11 mouse cellular contexts compared by ENCODE assay signal in genomic region chr4:82497141-82497566, GRCm38 (mm10).
A peak's percentile ranks its signal among the peaks of the same experiment; 100 is the strongest.
DNase-seq lines count a peak whose midpoint lies in the region; ATAC-seq lines count a peak whose summit lies in the region.
"Had no signal": no experiment of that assay in that cellular context is flagged by ENCODE, and none has a peak within 500 bp of the region (broad histone marks: within the 10 kb centered on the region; RNA-seq: fewer than 3 reads in every experiment).

No protein-coding gene starts in this region.

- peak overlapping the region; percentile 47 for H3K9ac ChIP-seq in hindbrain, embryonic 15.5 days
- no peak overlapping the region for H3K9ac ChIP-seq in hindbrain, embryonic 11.5 days (ENCODE audit: low read depth, low read length)
- peak overlapping the region; percentile 53 for H3K9ac ChIP-seq in lung, embryonic 16.5 days (ENCODE audit: low read length)
- H3K9ac ChIP-seq: liver, postnatal 0 days had no signal

- peak overlapping the region; percentile 58 for H3K4me3 ChIP-seq in hindbrain, embryonic 15.5 days
- no peak overlapping the region for H3K4me3 ChIP-seq in hindbrain, embryonic 11.5 days (ENCODE audit: low read depth, low read length)
- H3K4me3 ChIP-seq in lung, embryonic 16.5 days (ENCODE audit: low read length): peak overlapping the region; percentile 31
- H3K4me3 ChIP-seq: erythroblast, embryonic 14.5 days had no signal

- H3K27me3 ChIP-seq in hindbrain, embryonic 15.5 days: no peaks in the 10 kb centered on the region
- H3K27me3 ChIP-seq in hindbrain, embryonic 11.5 days (ENCODE audit: control insufficient read depth, insufficient read depth, low read length): no peaks in the 10 kb centered on the region; the same call in 1 of the 2 replicates
- H3K27me3 ChIP-seq in lung, embryonic 16.5 days (ENCODE audit: control insufficient read depth, insufficient read depth, low read depth, low read length): no peaks in the 10 kb centered on the region

- H3K27ac ChIP-seq in hindbrain, embryonic 15.5 days (replicated peaks): peak overlapping the region; percentile 83
- no peak overlapping the region for H3K27ac ChIP-seq in hindbrain, embryonic 11.5 days (ENCODE audit: low read depth, low read length)
- H3K27ac ChIP-seq in lung, embryonic 16.5 days (ENCODE audit: low read length): peak overlapping the region; percentile 23

- 68% methylated on average over 8 of the region's 8 CpGs for WGBS in hindbrain, embryonic 15.5 days
- 92% methylated on average over 8 of the region's 8 CpGs for WGBS in hindbrain, embryonic 11.5 days
- WGBS in lung, embryonic 16.5 days: 29% methylated on average over 8 of the region's 8 CpGs

- peak; percentile 65 for DNase-seq in cerebellum, adult 11-12 months
- DNase-seq in cerebellum, adult 8-10 months: no peak
- DNase-seq in hindbrain, embryonic 11.5 days (ENCODE audit: low spot score): no peak
- peak; percentile 67 to 71 for DNase-seq in cerebellum, postnatal 25 days
- DNase-seq in right cerebral cortex, postnatal 10 days (ENCODE audit: low spot score in 2 of 2): no peak
- no peak for DNase-seq in ovary, adult 18-20 months (ENCODE audit: low spot score)
- DNase-seq: adrenal gland, postnatal 25 days; liver, postnatal 0 days had no signal

- no peaks in the 10 kb centered on the region for H3K36me3 ChIP-seq in hindbrain, embryonic 15.5 days
- peaks cover 6% of the 10 kb centered on the region for H3K36me3 ChIP-seq in hindbrain, embryonic 11.5 days (ENCODE audit: control insufficient read depth, insufficient read depth, low read length)
- peaks cover 8% of the 10 kb centered on the region; the same call in 1 of the 2 replicates for H3K36me3 ChIP-seq in lung, embryonic 16.5 days (ENCODE audit: control insufficient read depth, insufficient read depth, low read length)

- peaks cover 26% of the 10 kb centered on the region for H3K4me1 ChIP-seq in hindbrain, embryonic 15.5 days (replicated peaks)
- no peaks in the 10 kb centered on the region for H3K4me1 ChIP-seq in hindbrain, embryonic 11.5 days (replicated peaks; ENCODE audit: control insufficient read depth, insufficient read depth, low read length)
- H3K4me1 ChIP-seq in lung, embryonic 16.5 days (replicated peaks; ENCODE audit: control insufficient read depth, insufficient read depth, low read length): peaks cover 43% of the 10 kb centered on the region

- no peak for ATAC-seq in hindbrain, embryonic 15.5 days (ENCODE audit: low FRiP score, low read depth)
- ATAC-seq in hindbrain, embryonic 11.5 days (ENCODE audit: low FRiP score): no peak
- no peak for ATAC-seq in lung, embryonic 16.5 days (ENCODE audit: low read depth)
- ATAC-seq: liver, postnatal 0 days had no signal

- H3K9me3 ChIP-seq in hindbrain, embryonic 15.5 days: no peaks in the 10 kb centered on the region
- no peaks in the 10 kb centered on the region for H3K9me3 ChIP-seq in hindbrain, embryonic 11.5 days (ENCODE audit: control insufficient read depth, low read length)
- H3K9me3 ChIP-seq in lung, embryonic 16.5 days (ENCODE audit: control insufficient read depth, low read length): no peaks in the 10 kb centered on the region

- peak overlapping the region; percentile 100 for H3K4me2 ChIP-seq in hindbrain, embryonic 15.5 days
- no peak overlapping the region for H3K4me2 ChIP-seq in hindbrain, embryonic 11.5 days (replicated peaks; ENCODE audit: low read depth, low read length)
- peak overlapping the region; percentile 47 for H3K4me2 ChIP-seq in lung, embryonic 16.5 days (ENCODE audit: low read depth, low read length)

Comparison
In these comparisons a context has a peak if more than half of its experiments do, and no peak if none do; other contexts are left out.
1. DNase-seq: peak in cerebellum, adult 11-12 months (single experiment) and cerebellum, postnatal 25 days (2 of 2); none in cerebellum, adult 8-10 months (single experiment), hindbrain, embryonic 11.5 days (single experiment), right cerebral cortex, postnatal 10 days (0 of 2) and ovary, adult 18-20 months (single experiment).